ENCODE assay signal across 11 mouse cellular contexts in genomic region chr19:9942539-9943533, GRCm38 (mm10). TPM values are rescaled to one million over a fixed set of nuclear protein-coding genes. Genes with fewer than 3 reads are reported as not detected.
DNase-seq lines count a peak whose midpoint lies in the region; ATAC-seq and TF ChIP-seq lines count a peak whose summit lies in the region.
"Had no signal": no experiment of that assay in that cellular context is flagged by ENCODE, and none has a peak within 500 bp of the region (broad histone marks: within the 10 kb centered on the region; RNA-seq: fewer than 3 reads in every experiment).

No protein-coding gene starts in this region.

- H3K4me1 ChIP-seq in lung, embryonic 15.5 days, result peaks cover 22% of the 10 kb centered on the region
- peaks cover 15% of the 10 kb centered on the region for H3K4me1 ChIP-seq in lung, adult 2 months (ENCODE audit: control insufficient read depth, insufficient read depth, low read length)
- peaks cover 56% of the 10 kb centered on the region for H3K4me1 ChIP-seq in embryonic facial prominence, embryonic 10.5 days
- peaks cover 41% of the 10 kb centered on the region for H3K4me1 ChIP-seq in limb, embryonic 10.5 days
- H3K4me1 ChIP-seq: hindbrain, embryonic 15.5 days had no signal

- no peaks in the 10 kb centered on the region for H3K27me3 ChIP-seq in lung, embryonic 15.5 days
- H3K27me3 ChIP-seq in embryonic facial prominence, embryonic 10.5 days (replicated peaks; ENCODE audit: low read depth, poor library complexity, severe bottlenecking), result no peaks in the 10 kb centered on the region
- no peaks in the 10 kb centered on the region for H3K27me3 ChIP-seq in limb, embryonic 10.5 days (ENCODE audit: low read depth, poor library complexity, severe bottlenecking)
- H3K27me3 ChIP-seq in splenic B cell, adult 2 months (ENCODE audit: control insufficient read depth, insufficient read depth, low read length, poor library complexity, severe bottlenecking), result no peaks in the 10 kb centered on the region
- H3K27me3 ChIP-seq: embryonic facial prominence, embryonic 15.5 days; hindbrain, embryonic 15.5 days; limb, embryonic 13.5 days had no signal

- H3K4me3 ChIP-seq in lung, embryonic 15.5 days, result no peak overlapping the region
- no peak overlapping the region for H3K4me3 ChIP-seq in lung, adult 2 months (replicated peaks; ENCODE audit: extremely low read depth, low read depth, low read length)
- H3K4me3 ChIP-seq in embryonic facial prominence, embryonic 10.5 days, result no peak overlapping the region
- no peak overlapping the region for H3K4me3 ChIP-seq in limb, embryonic 10.5 days
- H3K4me3 ChIP-seq: embryonic facial prominence, embryonic 15.5 days; hindbrain, embryonic 15.5 days; limb, embryonic 13.5 days had no signal

- peak overlapping the region; percentile 42 for H3K27ac ChIP-seq in lung, embryonic 15.5 days
- peak overlapping the region; percentile 73 for H3K27ac ChIP-seq in embryonic facial prominence, embryonic 10.5 days (replicated peaks)
- H3K27ac ChIP-seq in limb, embryonic 10.5 days, result peak overlapping the region; percentile 72
- H3K27ac ChIP-seq: embryonic facial prominence, embryonic 15.5 days; hindbrain, embryonic 15.5 days; limb, embryonic 13.5 days had no signal

- DNase-seq in lung, adult 2 months, result no peak
- no peak for DNase-seq in embryonic facial prominence, embryonic 10.5 days (ENCODE audit: low spot score)
- DNase-seq in limb, embryonic 10.5 days (ENCODE audit: low spot score), result no peak
- peak; percentile 57 for DNase-seq in splenic B cell, adult 2 months (ENCODE audit: low read depth, low spot score)
- no peak for DNase-seq in ovary, postnatal 14 days (ENCODE audit: low spot score)
- no peak for DNase-seq in embryo, embryonic 10.5 days (ENCODE audit: low spot score)

- H3K9ac ChIP-seq in lung, embryonic 15.5 days, result no peak overlapping the region
- H3K9ac ChIP-seq: embryonic facial prominence, embryonic 15.5 days; hindbrain, embryonic 15.5 days; limb, embryonic 13.5 days had no signal

- H3K4me2 ChIP-seq in lung, embryonic 15.5 days, result no peak overlapping the region
- H3K4me2 ChIP-seq: embryonic facial prominence, embryonic 15.5 days; hindbrain, embryonic 15.5 days; limb, embryonic 13.5 days had no signal

- TF ChIP-seq POLR2A in lung, adult 2 months (IDR thresholded peaks at IDR 0.05; ENCODE audit: borderline replicate concordance, extremely low read depth, low read depth, low read length), result no peak

- H3K36me3 ChIP-seq in lung, embryonic 15.5 days, result no peaks in the 10 kb centered on the region
- no peaks in the 10 kb centered on the region for H3K36me3 ChIP-seq in embryonic facial prominence, embryonic 10.5 days (replicated peaks)
- H3K36me3 ChIP-seq in limb, embryonic 10.5 days, result no peaks in the 10 kb centered on the region
- H3K36me3 ChIP-seq in splenic B cell, adult 2 months (ENCODE audit: control insufficient read depth, insufficient read depth, low read length, poor library complexity, severe bottlenecking), result no peaks in the 10 kb centered on the region
- H3K36me3 ChIP-seq: embryonic facial prominence, embryonic 15.5 days; hindbrain, embryonic 15.5 days; limb, embryonic 13.5 days had no signal

- 35% methylated on average over 10 of the region's 10 CpGs for WGBS in lung, embryonic 15.5 days
- 41% methylated on average over 10 of the region's 10 CpGs for WGBS in lung, adult 2 months
- WGBS in embryonic facial prominence, embryonic 10.5 days, result 61% methylated on average over 10 of the region's 10 CpGs
- 67% methylated on average over 10 of the region's 10 CpGs for WGBS in limb, embryonic 10.5 days

- H3K9me3 ChIP-seq in lung, embryonic 15.5 days, result no peaks in the 10 kb centered on the region
- no peaks in the 10 kb centered on the region for H3K9me3 ChIP-seq in embryonic facial prominence, embryonic 10.5 days
- no peaks in the 10 kb centered on the region for H3K9me3 ChIP-seq in limb, embryonic 10.5 days (replicated peaks)
- H3K9me3 ChIP-seq: embryonic facial prominence, embryonic 15.5 days; hindbrain, embryonic 15.5 days; limb, embryonic 13.5 days had no signal

- ATAC-seq in lung, embryonic 15.5 days (ENCODE audit: borderline replicate concordance, extremely low read depth, low FRiP score, low TSS enrichment), result peak; percentile 41; the same call in 1 of the 2 replicates
- ATAC-seq in cerebellum, adult (ENCODE audit: insufficient number of reproducible peaks, low FRiP score, low TSS enrichment), result no peak

- no peak for TF ChIP-seq CTCF in lung, adult 2 months (IDR thresholded peaks at IDR 0.05; ENCODE audit: insufficient read depth, low read length)

RNA-seq across cellular contexts. Expression of gene Fth1, which starts 37.6 kb away (rescaled TPM):
- 1,860 and 1,896 TPM in 2 replicates for polyA plus RNA-seq in lung, embryonic 15.5 days (2015; fragmentation: Nextera tagmentation; extraction: Ambion mirVana)
- polyA plus RNA-seq in lung, adult 2 months (2012; rRNA removed), result 4,642 and 7,955 TPM in 2 replicates
- 1,291 and 1,338 TPM in 2 replicates for polyA plus RNA-seq in embryonic facial prominence, embryonic 10.5 days (2016; fragmentation: Nextera tagmentation; extraction: Ambion mirVana)
- 1,175 and 1,229 TPM in 2 replicates for polyA plus RNA-seq in limb, embryonic 10.5 days (2016; fragmentation: Nextera tagmentation; extraction: Ambion mirVana)

RNA-seq across cellular contexts. Expression of gene Incenp, which starts 43.5 kb away (rescaled TPM):
- 131 and 132 TPM in 2 replicates for polyA plus RNA-seq in lung, embryonic 15.5 days (2015; fragmentation: Nextera tagmentation; extraction: Ambion mirVana)
- polyA plus RNA-seq in lung, adult 2 months (2012; rRNA removed), result 5.5 and 7.7 TPM in 2 replicates
- 159 and 169 TPM in 2 replicates for polyA plus RNA-seq in embryonic facial prominence, embryonic 10.5 days (2016; fragmentation: Nextera tagmentation; extraction: Ambion mirVana)
- 167 and 183 TPM in 2 replicates for polyA plus RNA-seq in limb, embryonic 10.5 days (2016; fragmentation: Nextera tagmentation; extraction: Ambion mirVana)

RNA-seq across cellular contexts. Expression of gene Best1, which starts 58.6 kb away (rescaled TPM):
- 1.1 TPM in 2 replicates for polyA plus RNA-seq in lung, embryonic 15.5 days (2015; fragmentation: Nextera tagmentation; extraction: Ambion mirVana)
- polyA plus RNA-seq in lung, adult 2 months (2012; rRNA removed), result 2.3 and 3.1 TPM in 2 replicates
- polyA plus RNA-seq in embryonic facial prominence, embryonic 10.5 days (2016; fragmentation: Nextera tagmentation; extraction: Ambion mirVana), result 1.6 TPM in 2 replicates
- polyA plus RNA-seq in limb, embryonic 10.5 days (2016; fragmentation: Nextera tagmentation; extraction: Ambion mirVana), result 2.3 TPM in 2 replicates

RNA-seq across cellular contexts. Expression of gene Rab3il1, which starts 58.6 kb away (rescaled TPM):
- polyA plus RNA-seq in lung, embryonic 15.5 days (2015; fragmentation: Nextera tagmentation; extraction: Ambion mirVana), result 31.5 and 33.1 TPM in 2 replicates
- polyA plus RNA-seq in lung, adult 2 months (2012; rRNA removed), result 10.5 and 13.8 TPM in 2 replicates
- 51.7 and 57.4 TPM in 2 replicates for polyA plus RNA-seq in embryonic facial prominence, embryonic 10.5 days (2016; fragmentation: Nextera tagmentation; extraction: Ambion mirVana)
- polyA plus RNA-seq in limb, embryonic 10.5 days (2016; fragmentation: Nextera tagmentation; extraction: Ambion mirVana), result 39.2 and 41.5 TPM in 2 replicates

Comparison
In these comparisons a context has a peak if more than half of its experiments do, and no peak if none do; other contexts are left out.
1. RNA of gene Incenp, which starts 43.5 kb away (polyA plus RNA-seq): 167 to 183 TPM in limb, embryonic 10.5 days, 159 to 169 TPM in embryonic facial prominence, embryonic 10.5 days and 131 to 132 TPM in lung, embryonic 15.5 days; 5.5 to 7.7 TPM in lung, adult 2 months; every median in the first group is over 10 times any median in the second.
2. Peak in every context shown above with its lines, with median percentiles within 50 percentile points of each other: H3K27ac ChIP-seq.